ENCODE assay signal across 17 mouse cellular contexts in genomic region chr9:44540676-44541075, GRCm38 (mm10). TPM values are rescaled to one million over a fixed set of nuclear protein-coding genes. Genes with fewer than 3 reads are reported as not detected.
"Had no signal": no experiment of that assay in that cellular context is flagged by ENCODE, and none has a peak within 500 bp of the region (broad histone marks: within the 10 kb centered on the region; RNA-seq: fewer than 3 reads in every experiment).

No protein-coding gene starts in this region.

- H3K4me1 ChIP-seq: lung, embryonic 15.5 days; midbrain, embryonic 13.5 days; midbrain, embryonic 15.5 days; neural tube, embryonic 13.5 days; neural tube, embryonic 15.5 days had no signal

- H3K36me3 ChIP-seq: liver, embryonic 13.5 days; liver, embryonic 15.5 days; lung, embryonic 15.5 days; midbrain, embryonic 13.5 days; midbrain, embryonic 15.5 days; neural tube, embryonic 13.5 days; neural tube, embryonic 15.5 days had no signal

- H3K9me3 ChIP-seq: liver, embryonic 13.5 days; liver, embryonic 15.5 days; lung, embryonic 15.5 days; megakaryocyte, embryonic 14.5 days; midbrain, embryonic 13.5 days; midbrain, embryonic 15.5 days; neural tube, embryonic 13.5 days; neural tube, embryonic 15.5 days had no signal

- H3K4me3 ChIP-seq: liver, embryonic 13.5 days; liver, embryonic 15.5 days; lung, embryonic 15.5 days; megakaryocyte, embryonic 14.5 days; midbrain, embryonic 13.5 days; midbrain, embryonic 15.5 days; myocyte; neural tube, embryonic 13.5 days; neural tube, embryonic 15.5 days had no signal

- H3K27ac ChIP-seq: liver, embryonic 13.5 days; liver, embryonic 15.5 days; lung, embryonic 15.5 days; midbrain, embryonic 13.5 days; midbrain, embryonic 15.5 days; neural tube, embryonic 13.5 days; neural tube, embryonic 15.5 days had no signal

- DNase-seq: liver, embryonic 13.5 days; liver, postnatal 0 days; lung, adult 2 months; lung, postnatal 10 days; lung, postnatal 4 days; right cerebral cortex, adult 18-20 months; right cerebral cortex, postnatal 14 days had no signal

- H3K4me2 ChIP-seq: liver, embryonic 13.5 days; liver, embryonic 15.5 days; lung, embryonic 15.5 days; midbrain, embryonic 11.5 days; midbrain, embryonic 13.5 days; midbrain, embryonic 15.5 days; neural tube, embryonic 13.5 days; neural tube, embryonic 15.5 days had no signal

- H3K9ac ChIP-seq: liver, embryonic 13.5 days; liver, embryonic 15.5 days; liver, postnatal 0 days; lung, embryonic 15.5 days; midbrain, embryonic 13.5 days; midbrain, embryonic 15.5 days; neural tube, embryonic 13.5 days; neural tube, embryonic 15.5 days had no signal

- ATAC-seq: liver, postnatal 0 days; midbrain, embryonic 13.5 days; midbrain, embryonic 15.5 days had no signal

- H3K27me3 ChIP-seq: lung, embryonic 15.5 days; megakaryocyte, embryonic 14.5 days; midbrain, embryonic 13.5 days; midbrain, embryonic 15.5 days; neural tube, embryonic 13.5 days; neural tube, embryonic 15.5 days had no signal

RNA-seq across cellular contexts. Expression of gene Cxcr5, which starts 21.0 kb away (rescaled TPM):
- polyA plus RNA-seq: liver, embryonic 15.5 days; lung, embryonic 15.5 days; midbrain, embryonic 13.5 days; midbrain, embryonic 15.5 days; neural tube, embryonic 11.5 days; neural tube, embryonic 13.5 days; neural tube, embryonic 15.5 days had no signal
